Mouse (Mus musculus) thymus, adult 2 months (tissue): ENCODE measurements around the gene Cdc42ep2.

Experiments
- CTCF ChIP-seq: fragments of 200-500 bp; IDR thresholded peaks from 2 replicates; pipeline ENCODE4 v1.5.1; 2012; ENCODE audit warnings: mild to moderate bottlenecking, control low read depth, low read length, moderate library complexity, borderline replicate concordance; ENCODE audit not compliant: control insufficient read depth, poor library complexity, insufficient read depth; ENCODE audit errors: extremely low read depth
- POLR2A ChIP-seq: fragments of 200-500 bp; IDR thresholded peaks from 2 replicates; pipeline ENCODE4 v1.6.1; 2012; ENCODE audit warnings: mild to moderate bottlenecking, low read length, control low read depth, moderate library complexity; ENCODE audit not compliant: control insufficient read depth, poor library complexity, insufficient read depth; ENCODE audit errors: extremely low read depth

DNA sequence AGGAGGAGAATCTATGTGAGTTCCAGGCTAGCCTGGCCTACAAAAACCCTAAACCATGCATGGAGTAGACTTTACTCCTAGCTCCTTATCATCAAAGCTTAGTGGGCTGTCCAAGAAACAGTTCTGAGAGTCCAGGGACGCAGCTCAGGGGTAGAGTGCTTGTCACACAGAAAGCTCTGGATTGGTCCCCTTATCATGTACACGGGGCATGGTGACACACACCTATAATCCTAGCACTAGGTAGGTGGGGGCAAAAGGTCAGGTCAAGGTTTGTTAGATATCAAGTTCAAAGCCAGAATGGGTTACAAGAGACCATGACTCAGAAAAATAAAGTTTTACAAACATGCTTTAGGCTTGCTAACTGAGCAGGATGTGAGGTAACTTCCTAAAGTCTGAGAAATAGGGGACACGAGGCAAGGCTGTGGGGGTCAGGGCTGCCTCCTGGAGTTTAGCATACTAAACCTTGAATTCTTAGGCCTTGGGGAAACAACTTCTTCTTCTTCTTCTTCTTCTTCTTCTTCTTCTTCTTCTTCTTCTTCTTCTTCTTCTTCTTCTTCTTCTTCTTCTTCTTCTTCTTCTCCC is 37.3 kb downstream of the Cdc42ep2 start:
- no peak for TF ChIP-seq CTCF
- no peak for TF ChIP-seq POLR2A
